Mouse (Mus musculus) left cerebral cortex, postnatal 36 days (tissue): ENCODE results near the gene Lrrc51. TPM values are rescaled to one million over a fixed set of nuclear protein-coding genes. Genes with fewer than 3 reads are reported as not detected.

Source experiments
- microRNA-seq: library from miRNA; unstranded; fragments of <30 nt; microRNA quantifications from one replicate; pipeline ENCODE4 v1.2.0, GENCODE M21; 2022
- total RNA-seq, 2 experiments: library from RNA; stranded (reverse); gene quantifications; 2 replicates each; pipeline ENCODE4 v1.2.3; 2021

Gene Lrrc51
- total RNA-seq, 2 experiments from 2014 or later, result 5.2 to 5.3 TPM

Small RNA genes lying within 50 kb of the gene (microRNA-seq; reads per million reads assigned to microRNA genes)
- not detected for gene Gm22655

Other genes with a start within 250 kb of the Lrrc51 start
- not detected for gene Phox2a, start 115.6 kb downstream of the Lrrc51 start, total RNA-seq
- gene Inppl1, start 95.7 kb downstream of the Lrrc51 start, total RNA-seq, result 10 to 100 TPM; 33.2 to 37.5 TPM
- under 1 TPM in 1 of 2 experiments, not detected in 1; 0.39 TPM for gene Folr2, start 76.7 kb downstream of the Lrrc51 start, total RNA-seq
- gene Anapc15, start 70.2 kb downstream of the Lrrc51 start, total RNA-seq, result 10 to 100 TPM; 31.0 to 31.7 TPM
- 1 to 10 TPM; 1.0 to 1.2 TPM for gene Folr1, start 63.1 kb downstream of the Lrrc51 start, total RNA-seq
- gene Lamtor1, start 28.0 kb downstream of the Lrrc51 start, total RNA-seq, result 100 to 1,000 TPM in 1 of 2 experiments, 10 to 100 TPM in 1; 98.0 to 105 TPM
- under 1 TPM in 1 of 2 experiments, not detected in 1; 0.18 TPM for gene Tomt, start 27.5 kb downstream of the Lrrc51 start, total RNA-seq
- 100 to 1,000 TPM in 1 of 2 experiments, 10 to 100 TPM in 1; 79.2 to 102 TPM for gene Numa1, start 216 bp upstream of the Lrrc51 start, total RNA-seq
- 10 to 100 TPM in 1 of 2 experiments, 1 to 10 TPM in 1; 3.7 to 10.6 TPM for gene Il18bp, start 84.8 kb upstream of the Lrrc51 start, total RNA-seq
- 10 to 100 TPM; 40.2 to 48.5 TPM for gene Rnf121, start 131.6 kb upstream of the Lrrc51 start, total RNA-seq
- gene Xndc1, start 131.6 kb upstream of the Lrrc51 start, total RNA-seq, result 10 to 100 TPM; 19.9 to 32.1 TPM
- 1 to 10 TPM; 1.2 TPM for gene Xntrpc, start 131.8 kb upstream of the Lrrc51 start, total RNA-seq
- 1 to 10 TPM in 1 of 2 experiments, under 1 TPM in 1; 0.27 to 2.3 TPM for gene Trpc2, start 149.2 kb upstream of the Lrrc51 start, total RNA-seq
- gene Art1, start 167.8 kb upstream of the Lrrc51 start, total RNA-seq, result not detected
- not detected for gene Art5, start 175.6 kb upstream of the Lrrc51 start, total RNA-seq
- under 1 TPM; 0.45 to 0.52 TPM for gene Chrna10, start 182.9 kb upstream of the Lrrc51 start, total RNA-seq